Mouse (Mus musculus) kidney, embryonic 16.5 days (tissue): ENCODE data around the gene Nkiras2. TPM values are rescaled to one million over a fixed set of nuclear protein-coding genes. Genes with fewer than 3 reads are reported as not detected.

Source experiments
- ATAC-seq: fragments of 200-750 bp; cut with Nextera tagmentation; 2 replicates; pipeline ENCODE4 v1.8.0; 2017; ENCODE audit warnings: moderate TSS enrichment; ENCODE audit not compliant: low FRiP score, low TSS enrichment
- H3K27ac ChIP-seq: fragments of 300-500 bp; sonication (generic); 2 replicates; pipeline ENCODE4 v1.5.1; 2014; ENCODE audit warnings: low read length
- H3K27me3 ChIP-seq: fragments of 300-500 bp; sonication (generic); 2 replicates; pipeline ENCODE4 v1.6.1; 2014; ENCODE audit warnings: low read length, control low read depth, mixed read lengths; ENCODE audit not compliant: insufficient read depth
- H3K36me3 ChIP-seq: fragments of 300-500 bp; sonication (generic); 2 replicates; pipeline ENCODE4 v1.6.1; 2014; ENCODE audit warnings: low read length, control low read depth, mixed read lengths; ENCODE audit not compliant: insufficient read depth
- H3K4me1 ChIP-seq: fragments of 300-500 bp; sonication (generic); 2 replicates; pipeline ENCODE4 v1.6.1; 2014; ENCODE audit warnings: low read length, control low read depth, mixed read lengths; ENCODE audit not compliant: insufficient read depth
- H3K4me2 ChIP-seq: fragments of 300-500 bp; sonication (generic); replicated peaks from 2 replicates; pipeline ENCODE4 v1.6.1; 2014; ENCODE audit warnings: low read depth, low read length
- H3K4me3 ChIP-seq: fragments of 300-500 bp; sonication (generic); 2 replicates; pipeline ENCODE4 v1.5.1; 2014; ENCODE audit warnings: mild to moderate bottlenecking, low read length
- H3K9ac ChIP-seq: fragments of 300-500 bp; sonication (generic); replicated peaks from 2 replicates; pipeline ENCODE4 v1.6.1; 2014; ENCODE audit warnings: low read length
- H3K9me3 ChIP-seq: fragments of 300-500 bp; sonication (generic); 2 replicates; pipeline ENCODE4 v1.6.1; 2016; ENCODE audit warnings: low read length, control low read depth
- WGBS: fragments of 180-500 bp; shearing (Covaris S2); extraction: QIAGEN DNeasy Blood & Tissue Kit; methylation state at CpG from one replicate; pipeline ENCODE4 v1.1.7; 2014; 5-methylcytosine and 5-hydroxymethylcytosine counted together
- polyA plus RNA-seq: library from polyadenylated mRNA; unstranded; fragments of >200 nt; fragmentation: Nextera tagmentation; extraction: Ambion mirVana; gene quantifications from 2 replicates; pipeline ENCODE4 v1.2.1, GENCODE M21; 2015

Nkiras2 gene
- polyA plus RNA-seq, 1 experiment from 2014 or later: 74.8 TPM

- peaks cover 81% of the 10 kb centered on the region for H3K36me3 ChIP-seq
- no peak overlapping the region for H3K9ac ChIP-seq
- no peaks in the 10 kb centered on the region for H3K27me3 ChIP-seq
- no peaks in the 10 kb centered on the region for H3K4me1 ChIP-seq
- ATAC-seq: no peak
- WGBS: 88% methylated on average over 7 of the region's 7 CpGs
- H3K4me3 ChIP-seq: no peak overlapping the region
- no peaks in the 10 kb centered on the region for H3K9me3 ChIP-seq
- no peak overlapping the region for H3K4me2 ChIP-seq
- no peak overlapping the region for H3K27ac ChIP-seq
These were observed 24.4 kb upstream of the Nkiras2 start for GRCm38 (mm10) chr11:100594608-100595007.

- H3K9me3 ChIP-seq: no peaks in the 10 kb centered on the region
- H3K36me3 ChIP-seq: peaks cover 81% of the 10 kb centered on the region
- no peak overlapping the region for H3K4me3 ChIP-seq
- H3K4me2 ChIP-seq: no peak overlapping the region
- ATAC-seq: no peak
- H3K9ac ChIP-seq: no peak overlapping the region
- WGBS: 86% methylated on average over 4 of the region's 4 CpGs
- no peak overlapping the region for H3K27ac ChIP-seq
- no peaks in the 10 kb centered on the region for H3K27me3 ChIP-seq
- no peaks in the 10 kb centered on the region for H3K4me1 ChIP-seq
These were observed 23.5 kb upstream of the Nkiras2 start for GRCm38 (mm10) chr11:100595533-100595932.

GRCm38 (mm10) chr11:100598074-100598473, 21.0 kb upstream of the Nkiras2 start:
- Histone ChIP-seq H3K9ac (no peak overlapping the region), H3K4me2 (no peak overlapping the region), H3K4me3 (no peak overlapping the region), H3K4me1 (no peaks in the 10 kb centered on the region), H3K27ac (no peak overlapping the region), H3K9me3 (no peaks in the 10 kb centered on the region), H3K27me3 (no peaks in the 10 kb centered on the region), H3K36me3 (peaks cover 67% of the 10 kb centered on the region)
- WGBS: 53% methylated on average over 4 of the region's 4 CpGs
- no peak for ATAC-seq

- H3K9me3 ChIP-seq: no peaks in the 10 kb centered on the region
- WGBS: 88% methylated on average over 3 of the region's 3 CpGs
- no peak overlapping the region for H3K27ac ChIP-seq
- H3K36me3 ChIP-seq: peaks cover 52% of the 10 kb centered on the region
- H3K4me2 ChIP-seq: no peak overlapping the region
- ATAC-seq: no peak
- no peaks in the 10 kb centered on the region for H3K27me3 ChIP-seq
- H3K4me3 ChIP-seq: no peak overlapping the region
- H3K4me1 ChIP-seq: no peaks in the 10 kb centered on the region; the same call in 1 of the 2 replicates
- no peak overlapping the region for H3K9ac ChIP-seq
These were observed 17.7 kb upstream of the Nkiras2 start for GRCm38 (mm10) chr11:100601372-100601771.

GRCm38 (mm10) chr11:100603155-100603554, 15.9 kb upstream of the Nkiras2 start:
- no peak for ATAC-seq
- Histone ChIP-seq H3K36me3 (peaks cover 35% of the 10 kb centered on the region), H3K27me3 (no peaks in the 10 kb centered on the region), H3K4me2 (no peak overlapping the region), H3K4me3 (no peak overlapping the region), H3K27ac (no peak overlapping the region), H3K9ac (no peak overlapping the region), H3K4me1 (no peaks in the 10 kb centered on the region; the same call in 1 of the 2 replicates), H3K9me3 (no peaks in the 10 kb centered on the region)
- 85% methylated on average over 9 of the region's 9 CpGs for WGBS

GRCm38 (mm10) chr11:100603813-100604212, 15.2 kb upstream of the Nkiras2 start:
- Histone ChIP-seq H3K4me1 (no peaks in the 10 kb centered on the region; the same call in 1 of the 2 replicates), H3K4me2 (no peak overlapping the region), H3K27ac (no peak overlapping the region), H3K9me3 (no peaks in the 10 kb centered on the region), H3K9ac (no peak overlapping the region), H3K27me3 (no peaks in the 10 kb centered on the region), H3K4me3 (no peak overlapping the region), H3K36me3 (peaks cover 28% of the 10 kb centered on the region)
- ATAC-seq: no peak
- 72% methylated on average over 8 of the region's 8 CpGs for WGBS

- no peak overlapping the region for H3K27ac ChIP-seq
- ATAC-seq: no peak
- H3K4me1 ChIP-seq: no peaks in the 10 kb centered on the region; the same call in 1 of the 2 replicates
- 79% methylated on average over 4 of the region's 4 CpGs for WGBS
- H3K4me2 ChIP-seq: no peak overlapping the region
- no peak overlapping the region for H3K9ac ChIP-seq
- H3K4me3 ChIP-seq: no peak overlapping the region
- H3K27me3 ChIP-seq: no peaks in the 10 kb centered on the region
- peaks cover 22% of the 10 kb centered on the region for H3K36me3 ChIP-seq
- no peaks in the 10 kb centered on the region for H3K9me3 ChIP-seq
These were observed 14.6 kb upstream of the Nkiras2 start for GRCm38 (mm10) chr11:100604321-100605005.

GRCm38 (mm10) chr11:100605451-100605850, 13.6 kb upstream of the Nkiras2 start:
- Histone ChIP-seq H3K4me1 (peaks cover 4% of the 10 kb centered on the region; the same call in 1 of the 2 replicates), H3K4me2 (no peak overlapping the region), H3K9ac (no peak overlapping the region), H3K4me3 (no peak overlapping the region), H3K27ac (no peak overlapping the region), H3K9me3 (no peaks in the 10 kb centered on the region), H3K36me3 (peaks cover 12% of the 10 kb centered on the region; the same call in 1 of the 2 replicates), H3K27me3 (no peaks in the 10 kb centered on the region)
- no peak for ATAC-seq
- WGBS: 88% methylated on average over 10 of the region's 10 CpGs

- peaks cover 10% of the 10 kb centered on the region for H3K4me1 ChIP-seq
- no peak for ATAC-seq
- no peak overlapping the region for H3K9ac ChIP-seq
- no peak overlapping the region for H3K4me3 ChIP-seq
- WGBS: 96% methylated on average over 6 of the region's 6 CpGs
- H3K36me3 ChIP-seq: no peaks in the 10 kb centered on the region
- no peaks in the 10 kb centered on the region for H3K27me3 ChIP-seq
- no peak overlapping the region for H3K27ac ChIP-seq
- no peak overlapping the region for H3K4me2 ChIP-seq
- H3K9me3 ChIP-seq: no peaks in the 10 kb centered on the region
These were observed 11.9 kb upstream of the Nkiras2 start for GRCm38 (mm10) chr11:100607121-100607520.

- WGBS: 56% methylated on average over 4 of the region's 4 CpGs
- ATAC-seq: no peak
- no peaks in the 10 kb centered on the region for H3K9me3 ChIP-seq
- no peak overlapping the region for H3K9ac ChIP-seq
- no peak overlapping the region for H3K4me2 ChIP-seq
- peaks cover 10% of the 10 kb centered on the region for H3K4me1 ChIP-seq
- H3K27ac ChIP-seq: no peak overlapping the region
- no peaks in the 10 kb centered on the region for H3K27me3 ChIP-seq
- no peak overlapping the region for H3K4me3 ChIP-seq
- H3K36me3 ChIP-seq: no peaks in the 10 kb centered on the region; the same call in 1 of the 2 replicates
These were observed 10.2 kb upstream of the Nkiras2 start for GRCm38 (mm10) chr11:100608796-100609195.
